Mouse (Mus musculus) liver, embryonic 16.5 days (tissue): ENCODE measurements around the gene Rspo3. TPM values are rescaled to one million over a fixed set of nuclear protein-coding genes. Genes with fewer than 3 reads are reported as not detected.

Experiments used
- ATAC-seq: fragments of 200-750 bp; cut with Nextera tagmentation; 2 replicates; pipeline ENCODE4 v1.8.0; 2017; ENCODE audit warnings: low read depth, mild to moderate bottlenecking, moderate number of reproducible peaks, moderate library complexity
- H3K27ac ChIP-seq: fragments of 300-500 bp; sonication (generic); 2 replicates; pipeline ENCODE4 v1.5.1; 2014; ENCODE audit warnings: mild to moderate bottlenecking, low read length
- H3K27me3 ChIP-seq: fragments of 300-500 bp; sonication (generic); 2 replicates; pipeline ENCODE4 v1.6.1; 2014; ENCODE audit warnings: low read depth, low read length, mixed read lengths; ENCODE audit not compliant: control insufficient read depth, insufficient read depth
- H3K36me3 ChIP-seq: fragments of 300-500 bp; sonication (generic); 2 replicates; pipeline ENCODE4 v1.6.1; 2014; ENCODE audit warnings: mild to moderate bottlenecking; ENCODE audit not compliant: control insufficient read depth, insufficient read depth
- H3K4me1 ChIP-seq: fragments of 300-500 bp; sonication (generic); 2 replicates; pipeline ENCODE4 v1.6.1; 2014; ENCODE audit warnings: low read depth, low read length, mixed read lengths; ENCODE audit not compliant: control insufficient read depth
- H3K4me2 ChIP-seq: fragments of 300-500 bp; sonication (generic); 2 replicates; pipeline ENCODE4 v1.6.1; 2014; ENCODE audit warnings: low read depth, low read length, mixed read lengths
- H3K4me3 ChIP-seq: fragments of 300-500 bp; sonication (generic); 2 replicates; pipeline ENCODE4 v1.5.1; 2014; ENCODE audit warnings: low read depth, mild to moderate bottlenecking, low read length
- H3K9ac ChIP-seq: fragments of 300-500 bp; sonication (generic); 2 replicates; pipeline ENCODE4 v1.6.1; 2014; ENCODE audit warnings: low read depth, low read length
- H3K9me3 ChIP-seq: fragments of 300-500 bp; sonication (generic); replicated peaks from 2 replicates; pipeline ENCODE4 v1.6.1; 2016; ENCODE audit warnings: low read length; ENCODE audit not compliant: control insufficient read depth
- WGBS: fragments of 180-500 bp; shearing (Covaris S2); extraction: QIAGEN DNeasy Blood & Tissue Kit; methylation state at CpG from one replicate; pipeline ENCODE4 v1.1.7; 2014; ENCODE audit not compliant: insufficient replicate concordance; 5-methylcytosine and 5-hydroxymethylcytosine counted together
- polyA plus RNA-seq: library from polyadenylated mRNA; unstranded; fragments of >200 nt; fragmentation: Nextera tagmentation; extraction: Ambion mirVana; gene quantifications from 2 replicates; pipeline ENCODE4 v1.2.1, GENCODE M21; 2015

Rspo3 gene
- polyA plus RNA-seq, 1 experiment from 2014 or later, result 1.7 TPM

DNA sequence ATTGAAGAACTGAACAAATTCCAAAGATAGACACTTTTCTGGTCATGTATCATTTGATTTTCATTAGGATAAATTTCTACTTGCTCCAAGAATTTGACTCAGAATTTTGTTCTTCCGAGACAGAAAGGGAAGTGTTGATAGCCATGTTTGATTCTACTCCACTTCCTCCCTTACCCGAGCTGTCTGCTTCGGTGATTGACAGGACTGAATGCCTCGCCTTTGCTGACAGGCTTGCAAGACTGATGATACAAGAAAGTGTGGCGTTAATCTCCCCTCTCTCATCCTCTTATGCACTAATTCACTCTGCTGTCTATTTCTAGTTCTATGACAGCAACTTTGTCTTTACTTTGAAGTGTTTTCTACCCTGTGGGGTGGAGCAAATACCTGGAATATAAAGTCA is 65.2 kb downstream of the Rspo3 start:
- no peak for ATAC-seq
- Histone ChIP-seq H3K9me3 (no peaks in the 10 kb centered on the region), H3K4me1 (no peaks in the 10 kb centered on the region), H3K27ac (no peak overlapping the region), H3K36me3 (no peaks in the 10 kb centered on the region), H3K4me2 (no peak overlapping the region), H3K4me3 (no peak overlapping the region), H3K9ac (no peak overlapping the region), H3K27me3 (no peaks in the 10 kb centered on the region)
- 17% methylated on average over 5 of the region's 5 CpGs for WGBS

DNA sequence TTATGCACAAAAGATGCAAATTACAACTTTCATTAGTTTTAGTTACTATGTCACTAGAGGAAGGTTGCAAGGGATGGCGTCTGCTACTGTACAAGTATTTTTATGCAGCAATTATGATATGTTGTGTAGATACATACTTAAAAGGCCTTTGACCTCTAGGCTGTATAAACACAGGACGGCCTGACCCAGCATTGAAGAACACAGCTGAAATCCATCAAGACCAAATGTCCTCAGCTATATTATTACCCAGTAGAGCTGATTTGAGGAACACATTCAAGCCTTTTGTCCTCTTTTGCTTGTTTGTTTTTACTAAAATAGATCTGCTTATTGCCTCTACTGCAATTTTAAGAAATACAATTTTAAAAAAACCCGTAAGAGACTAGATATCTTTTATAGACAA is 75.6 kb downstream of the Rspo3 start:
- no peak overlapping the region for H3K9ac ChIP-seq
- H3K27ac ChIP-seq, result no peak overlapping the region
- H3K27me3 ChIP-seq, result no peaks in the 10 kb centered on the region
- H3K4me1 ChIP-seq, result no peaks in the 10 kb centered on the region
- H3K36me3 ChIP-seq, result no peaks in the 10 kb centered on the region
- no peaks in the 10 kb centered on the region for H3K9me3 ChIP-seq
- no peak overlapping the region for H3K4me3 ChIP-seq
- no peak for ATAC-seq
- H3K4me2 ChIP-seq, result no peak overlapping the region
- 55% methylated on average over 3 of the region's 3 CpGs for WGBS

DNA sequence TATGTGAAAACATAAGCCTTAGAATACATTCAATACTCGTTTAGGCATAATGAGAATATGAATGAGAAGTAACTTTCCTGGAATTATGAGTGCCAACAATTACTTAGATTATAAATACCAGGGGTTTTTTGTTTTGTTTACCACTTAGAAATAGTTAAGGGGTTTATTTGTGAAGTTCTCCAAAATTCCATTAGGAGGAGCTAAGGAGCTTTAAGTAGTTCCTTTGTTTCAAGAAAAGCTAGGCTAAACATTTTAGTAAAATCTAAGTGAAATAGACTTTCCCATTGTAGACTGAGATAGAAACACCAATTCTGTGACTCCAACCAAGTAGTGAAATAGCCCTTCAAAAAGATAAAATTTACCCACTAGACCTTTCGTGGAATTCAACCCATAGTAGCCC is 76.0 kb downstream of the Rspo3 start:
- no peaks in the 10 kb centered on the region for H3K9me3 ChIP-seq
- no peak for ATAC-seq
- 48% methylated on average over 2 of the region's 2 CpGs for WGBS
- no peaks in the 10 kb centered on the region for H3K36me3 ChIP-seq
- H3K9ac ChIP-seq, result no peak overlapping the region
- H3K4me3 ChIP-seq, result no peak overlapping the region
- H3K27me3 ChIP-seq, result no peaks in the 10 kb centered on the region
- H3K4me2 ChIP-seq, result no peak overlapping the region
- no peaks in the 10 kb centered on the region for H3K4me1 ChIP-seq
- no peak overlapping the region for H3K27ac ChIP-seq

DNA sequence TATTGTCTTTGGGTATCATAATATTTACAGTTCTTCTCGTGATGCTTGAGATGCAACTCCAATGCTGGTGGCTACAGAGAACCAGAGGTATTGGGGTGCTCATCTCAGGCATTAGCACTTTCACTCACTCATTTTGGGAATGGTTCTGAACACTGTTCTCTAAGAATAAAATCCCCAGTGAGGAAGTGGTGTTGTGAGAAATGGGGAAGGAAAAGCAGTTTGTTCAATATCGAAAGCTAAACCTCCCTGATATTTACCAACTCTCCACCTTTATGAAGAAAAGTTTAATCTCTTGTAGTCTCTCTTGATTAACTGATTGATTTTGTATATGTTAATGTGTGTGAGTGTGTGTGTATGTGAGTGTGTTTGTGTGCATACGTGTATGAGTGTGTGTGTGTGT is 90.6 kb downstream of the Rspo3 start:
- Histone ChIP-seq H3K27ac (no peak overlapping the region), H3K4me1 (no peaks in the 10 kb centered on the region), H3K9me3 (no peaks in the 10 kb centered on the region), H3K36me3 (no peaks in the 10 kb centered on the region), H3K27me3 (no peaks in the 10 kb centered on the region), H3K4me2 (no peak overlapping the region), H3K9ac (no peak overlapping the region), H3K4me3 (no peak overlapping the region)
- 46% methylated on average over 3 of the region's 3 CpGs for WGBS
- ATAC-seq, result no peak

DNA sequence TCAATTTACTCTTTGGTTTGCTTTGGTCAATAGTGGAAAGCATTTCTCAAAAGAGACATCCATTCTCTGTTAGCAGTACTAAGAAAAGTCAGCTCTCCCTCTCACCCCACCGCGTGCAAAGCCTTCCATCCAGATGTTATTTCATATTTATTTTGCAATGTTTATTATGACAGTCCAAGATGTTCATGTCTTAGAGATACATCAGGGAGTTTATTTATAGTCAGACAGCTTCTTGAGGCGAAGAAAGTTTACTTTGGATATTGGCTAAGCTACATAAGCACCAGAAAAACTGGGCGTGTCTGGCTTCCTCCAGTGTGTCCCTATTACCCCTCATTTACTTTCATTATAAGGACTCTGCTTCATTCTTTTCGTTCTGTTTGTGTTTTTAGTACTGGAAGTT is 94.4 kb downstream of the Rspo3 start:
- H3K4me3 ChIP-seq, result no peak overlapping the region
- no peaks in the 10 kb centered on the region for H3K4me1 ChIP-seq
- no peaks in the 10 kb centered on the region for H3K36me3 ChIP-seq
- H3K27ac ChIP-seq, result no peak overlapping the region
- ATAC-seq, result no peak
- 63% methylated on average over 5 of the region's 5 CpGs for WGBS
- H3K9ac ChIP-seq, result no peak overlapping the region
- H3K9me3 ChIP-seq, result no peaks in the 10 kb centered on the region
- no peaks in the 10 kb centered on the region for H3K27me3 ChIP-seq
- H3K4me2 ChIP-seq, result no peak overlapping the region

DNA sequence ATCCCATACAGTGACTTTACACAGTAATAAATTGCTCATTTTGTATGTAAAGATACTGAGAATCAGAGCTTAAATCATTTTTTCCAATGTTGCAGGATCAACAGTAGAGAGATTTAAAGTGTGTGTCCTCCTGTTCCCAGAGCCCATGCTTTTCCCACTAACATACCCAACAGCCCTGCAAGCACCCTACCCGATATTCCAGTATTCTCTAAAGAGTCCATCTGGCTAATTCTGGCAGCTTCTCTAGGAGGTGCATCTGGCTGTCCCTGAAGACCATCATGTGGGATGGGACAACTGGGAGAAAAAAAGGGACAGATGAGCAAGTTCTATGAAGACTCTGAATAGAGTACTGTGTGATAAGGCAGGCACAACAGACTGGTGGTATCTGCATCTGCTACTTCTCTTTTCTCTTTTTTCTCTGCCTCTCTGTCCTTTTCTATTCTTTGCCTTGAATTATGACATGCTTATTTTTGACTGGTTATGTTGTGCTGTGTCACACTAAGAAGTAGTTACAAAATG is 102.7 kb downstream of the Rspo3 start:
- ATAC-seq, result no peak
- H3K4me1 ChIP-seq, result no peaks in the 10 kb centered on the region
- 56% methylated on average over 1 of the region's 1 CpGs for WGBS

DNA sequence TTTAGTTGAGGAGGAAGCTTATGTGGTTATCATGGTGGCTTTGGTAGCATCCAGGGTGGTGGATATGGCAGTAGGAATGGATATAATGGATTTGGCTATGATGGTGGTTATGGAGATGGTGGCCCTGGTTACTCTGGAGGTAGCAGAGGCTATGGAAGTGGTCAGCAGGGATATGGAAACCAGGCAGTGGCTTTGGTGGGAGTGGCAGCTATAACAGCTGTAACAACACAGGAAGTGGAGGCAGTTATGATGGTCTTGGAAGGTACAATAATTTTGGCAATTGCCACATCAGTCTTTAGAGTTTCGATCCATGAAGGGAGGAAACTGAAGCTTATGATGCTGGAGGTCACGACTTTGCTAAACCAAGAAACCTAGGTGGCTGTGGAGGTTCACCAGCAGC is 109.0 kb downstream of the Rspo3 start:
- H3K4me3 ChIP-seq, result no peak overlapping the region
- no peak for ATAC-seq
- WGBS, result 53% methylated on average over 2 of the region's 2 CpGs

More for the DNA sequence above, 102.7 kb downstream of the Rspo3 start:
- no peak overlapping the region for H3K9ac ChIP-seq
- H3K27ac ChIP-seq, result no peak overlapping the region
- no peak overlapping the region for H3K4me2 ChIP-seq
- no peaks in the 10 kb centered on the region for H3K9me3 ChIP-seq
- H3K27me3 ChIP-seq, result no peaks in the 10 kb centered on the region
- no peak overlapping the region for H3K4me3 ChIP-seq
- H3K36me3 ChIP-seq, result no peaks in the 10 kb centered on the region

DNA sequence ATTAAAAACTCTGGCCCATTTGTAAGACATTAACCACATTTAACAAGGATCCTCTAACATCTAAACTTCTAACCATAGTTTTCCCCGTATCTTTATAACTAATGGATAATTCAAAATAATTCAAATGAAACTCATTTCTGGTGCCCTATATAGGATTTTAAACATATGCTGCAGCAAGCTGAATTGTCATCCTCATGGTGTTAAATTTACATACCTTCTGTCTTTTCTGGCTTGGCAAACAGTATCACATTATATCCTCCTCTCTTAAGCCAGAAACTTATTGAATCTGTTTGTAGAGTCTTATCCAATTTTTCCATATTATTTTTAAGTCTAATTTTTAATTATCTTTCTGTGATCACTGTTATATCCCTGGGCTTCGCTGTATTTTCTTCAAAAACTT is 111.1 kb downstream of the Rspo3 start:
- 57% methylated on average over 2 of the region's 2 CpGs for WGBS
- Histone ChIP-seq H3K36me3 (no peaks in the 10 kb centered on the region), H3K27ac (no peak overlapping the region), H3K9ac (no peak overlapping the region), H3K27me3 (no peaks in the 10 kb centered on the region), H3K4me3 (no peak overlapping the region), H3K9me3 (no peaks in the 10 kb centered on the region), H3K4me2 (no peak overlapping the region), H3K4me1 (no peaks in the 10 kb centered on the region)
- no peak for ATAC-seq

More for the DNA sequence above, 109.0 kb downstream of the Rspo3 start:
- H3K9me3 ChIP-seq, result no peaks in the 10 kb centered on the region
- no peaks in the 10 kb centered on the region for H3K27me3 ChIP-seq
- no peaks in the 10 kb centered on the region for H3K36me3 ChIP-seq
- H3K9ac ChIP-seq, result no peak overlapping the region
- H3K4me1 ChIP-seq, result no peaks in the 10 kb centered on the region
- no peak overlapping the region for H3K27ac ChIP-seq
- no peak overlapping the region for H3K4me2 ChIP-seq

DNA sequence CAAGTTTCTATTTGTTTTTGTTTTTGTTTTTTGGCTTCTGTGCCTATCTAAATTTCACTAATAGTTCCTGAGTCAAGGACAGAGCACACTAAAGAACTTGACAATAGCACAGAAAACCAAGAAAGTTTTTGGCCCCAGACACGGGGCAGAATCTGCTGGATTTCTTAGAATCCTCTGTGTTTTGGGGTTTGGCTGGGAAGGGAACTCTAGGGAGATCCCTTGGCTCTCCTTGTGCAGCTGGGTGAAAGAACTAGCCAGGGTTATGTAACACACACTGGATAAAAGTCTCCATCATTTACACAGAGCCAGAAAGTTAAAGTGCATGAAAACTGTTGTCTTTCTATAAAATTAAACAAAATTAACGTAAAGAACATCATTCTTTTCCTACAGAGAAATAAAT is 121.3 kb downstream of the Rspo3 start:
- Histone ChIP-seq H3K4me2 (no peak overlapping the region), H3K36me3 (no peaks in the 10 kb centered on the region), H3K27ac (no peak overlapping the region), H3K27me3 (no peaks in the 10 kb centered on the region), H3K4me1 (no peaks in the 10 kb centered on the region), H3K9me3 (no peaks in the 10 kb centered on the region), H3K4me3 (no peak overlapping the region), H3K9ac (no peak overlapping the region)
- no peak for ATAC-seq
- 45% methylated on average over 2 of the region's 2 CpGs for WGBS
